Mouse (Mus musculus) limb, embryonic 12.5 days (tissue): ENCODE results near the gene Prn. TPM values are rescaled to one million over a fixed set of nuclear protein-coding genes. Genes with fewer than 3 reads are reported as not detected.
A peak's percentile ranks its signal among the peaks of the same experiment; 100 is the strongest.

ENCODE experiments used
- ATAC-seq: fragments of 200-750 bp; cut with Nextera tagmentation; 2 replicates; pipeline ENCODE4 v1.8.0; 2017; ENCODE audit warnings: low read depth, moderate TSS enrichment; ENCODE audit not compliant: insufficient number of reproducible peaks, insufficient read depth, low FRiP score, low TSS enrichment
- H3K27ac ChIP-seq: fragments of 300-500 bp; sonication (generic); 2 replicates; pipeline ENCODE4 v1.5.1; 2016; ENCODE audit warnings: mild to moderate bottlenecking, moderate library complexity
- H3K27me3 ChIP-seq: fragments of 300-500 bp; sonication (generic); 2 replicates; pipeline ENCODE4 v1.6.1; 2016; ENCODE audit warnings: mild to moderate bottlenecking, moderate library complexity
- H3K36me3 ChIP-seq: fragments of 300-500 bp; sonication (generic); 2 replicates; pipeline ENCODE4 v1.6.1; 2016; ENCODE audit warnings: mild to moderate bottlenecking, moderate library complexity
- H3K4me1 ChIP-seq: fragments of 300-500 bp; sonication (generic); replicated peaks from 2 replicates; pipeline ENCODE4 v1.6.1; 2016
- H3K4me2 ChIP-seq: fragments of 300-500 bp; sonication (generic); 2 replicates; pipeline ENCODE4 v1.6.1; 2016; ENCODE audit warnings: mild to moderate bottlenecking, moderate library complexity
- H3K4me3 ChIP-seq: fragments of 300-500 bp; sonication (generic); replicated peaks from 2 replicates; pipeline ENCODE4 v1.5.1; 2016; ENCODE audit warnings: mild to moderate bottlenecking
- H3K9ac ChIP-seq: fragments of 300-500 bp; sonication (generic); replicated peaks from 2 replicates; pipeline ENCODE4 v1.6.1; 2016; ENCODE audit warnings: mild to moderate bottlenecking, moderate library complexity
- H3K9me3 ChIP-seq: fragments of 300-500 bp; sonication (generic); 2 replicates; pipeline ENCODE4 v1.6.1; 2016; ENCODE audit warnings: mild to moderate bottlenecking, moderate library complexity
- WGBS: fragments of 180-500 bp; shearing (Covaris S2); methylation state at CpG from one replicate; pipeline ENCODE4 v1.1.7; 2016; 5-methylcytosine and 5-hydroxymethylcytosine counted together
- polyA plus RNA-seq: library from polyadenylated mRNA; unstranded; fragments of >200 nt; fragmentation: Nextera tagmentation; extraction: Ambion mirVana; gene quantifications from 2 replicates; pipeline ENCODE4 v1.2.1, GENCODE M21; 2016

Prn gene
- polyA plus RNA-seq, 1 experiment from 2014 or later = not detected

GRCm38 (mm10) chr2:131906846-131907245, 2.9 kb upstream of the Prn start:
- 79% methylated on average over 1 of the region's 1 CpGs for WGBS

GRCm38 (mm10) chr2:131907311-131907710, 2.4 kb upstream of the Prn start:
- Histone ChIP-seq H3K4me3 (no peak overlapping the region), H3K27ac (no peak overlapping the region), H3K27me3 (0 out of 2 replicates have a peak, but pooled peaks cover 8% of the 10 kb centered on the region), H3K9me3 (no peaks in the 10 kb centered on the region), H3K9ac (no peak overlapping the region), H3K36me3 (no peaks in the 10 kb centered on the region), H3K4me2 (no peak overlapping the region), H3K4me1 (peaks cover 21% of the 10 kb centered on the region)
- no peak for ATAC-seq
- WGBS = 77% methylated on average over 5 of the region's 5 CpGs

More at GRCm38 (mm10) chr2:131906846-131907245, 2.9 kb upstream of the Prn start:
- no peak overlapping the region for H3K27ac ChIP-seq
- H3K4me3 ChIP-seq = no peak overlapping the region
- no peak overlapping the region for H3K9ac ChIP-seq
- H3K9me3 ChIP-seq = no peaks in the 10 kb centered on the region
- H3K4me2 ChIP-seq = no peak overlapping the region
- H3K27me3 ChIP-seq = 0 out of 2 replicates have a peak, but pooled peaks cover 8% of the 10 kb centered on the region
- ATAC-seq = no peak
- peaks cover 19% of the 10 kb centered on the region for H3K4me1 ChIP-seq
- no peaks in the 10 kb centered on the region for H3K36me3 ChIP-seq

DNA sequence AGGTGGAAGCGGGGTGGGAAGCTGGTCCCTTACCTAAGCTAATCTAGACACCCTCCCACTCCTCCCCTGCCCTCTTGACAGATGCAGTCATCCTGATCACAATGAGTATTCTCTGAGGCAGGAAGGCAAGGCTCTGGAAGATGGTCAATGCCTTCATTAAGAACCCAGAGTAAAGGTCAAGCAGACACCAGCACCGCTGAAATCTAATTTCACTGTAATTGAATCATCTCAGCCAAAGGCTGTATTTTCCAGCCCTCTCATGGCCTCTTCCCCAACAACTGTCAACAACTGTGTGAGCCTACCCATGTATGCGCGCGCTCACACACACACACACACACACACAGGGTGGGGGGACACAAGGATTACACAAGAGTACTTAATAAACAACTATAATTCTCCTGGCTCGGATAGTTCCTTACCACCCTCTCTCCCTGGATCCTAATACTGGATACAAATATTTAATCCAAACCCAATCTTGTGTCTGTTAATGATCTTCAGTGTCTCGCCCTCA, 1.4 kb upstream of the Prn start:
- 84% methylated on average over 7 of the region's 7 CpGs for WGBS
- Histone ChIP-seq H3K27me3 (0 out of 2 replicates have a peak, but pooled peaks cover 8% of the 10 kb centered on the region), H3K4me2 (no peak overlapping the region), H3K27ac (no peak overlapping the region), H3K9ac (no peak overlapping the region), H3K4me3 (no peak overlapping the region), H3K4me1 (peaks cover 21% of the 10 kb centered on the region), H3K36me3 (no peaks in the 10 kb centered on the region), H3K9me3 (no peaks in the 10 kb centered on the region)
- ATAC-seq = no peak

GRCm38 (mm10) chr2:131908906-131909305, 851 bp upstream of the Prn start:
- Histone ChIP-seq H3K27ac (no peak overlapping the region), H3K4me3 (0 out of 2 replicates have a peak overlapping the region, but pooled peaks have one; percentile 70), H3K4me2 (peak overlapping the region; percentile 76), H3K9me3 (no peaks in the 10 kb centered on the region), H3K36me3 (peaks cover 5% of the 10 kb centered on the region; the same call in 1 of the 2 replicates), H3K27me3 (0 out of 2 replicates have a peak, but pooled peaks cover 8% of the 10 kb centered on the region), H3K4me1 (peaks cover 21% of the 10 kb centered on the region), H3K9ac (no peak overlapping the region)
- 78% methylated on average over 1 of the region's 1 CpGs for WGBS
- ATAC-seq = no peak

DNA sequence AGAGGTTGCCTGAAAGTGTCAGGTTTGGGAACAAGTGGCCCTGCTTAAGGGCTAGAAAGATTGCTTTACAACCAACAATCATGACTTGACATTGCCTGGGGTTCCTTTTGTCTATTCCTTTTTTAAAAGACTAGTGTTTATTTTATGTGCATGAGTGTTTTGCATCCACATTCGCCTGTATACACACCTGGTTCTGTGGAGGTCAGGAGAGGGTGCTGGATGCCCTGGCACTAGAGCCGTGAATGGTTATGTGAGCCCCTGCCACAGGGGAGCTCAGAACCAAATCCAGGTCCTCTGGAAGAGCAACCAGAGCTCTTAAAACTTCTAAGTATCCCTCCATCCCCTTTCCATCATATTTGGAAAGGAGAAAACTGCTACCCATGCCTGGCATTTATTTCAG, 1.1 kb downstream of the Prn start:
- 22% methylated on average over 2 of the region's 2 CpGs for WGBS
- H3K9me3 ChIP-seq = no peaks in the 10 kb centered on the region
- H3K4me2 ChIP-seq = peak overlapping the region; percentile 76
- H3K27me3 ChIP-seq = 0 out of 2 replicates have a peak, but pooled peaks cover 8% of the 10 kb centered on the region
- H3K4me3 ChIP-seq = peak overlapping the region; percentile 70; the same call in 1 of the 2 replicates
- H3K27ac ChIP-seq = no peak overlapping the region
- ATAC-seq = no peak
- H3K36me3 ChIP-seq = peaks cover 5% of the 10 kb centered on the region; the same call in 1 of the 2 replicates
- peaks cover 21% of the 10 kb centered on the region for H3K4me1 ChIP-seq
- no peak overlapping the region for H3K9ac ChIP-seq

DNA sequence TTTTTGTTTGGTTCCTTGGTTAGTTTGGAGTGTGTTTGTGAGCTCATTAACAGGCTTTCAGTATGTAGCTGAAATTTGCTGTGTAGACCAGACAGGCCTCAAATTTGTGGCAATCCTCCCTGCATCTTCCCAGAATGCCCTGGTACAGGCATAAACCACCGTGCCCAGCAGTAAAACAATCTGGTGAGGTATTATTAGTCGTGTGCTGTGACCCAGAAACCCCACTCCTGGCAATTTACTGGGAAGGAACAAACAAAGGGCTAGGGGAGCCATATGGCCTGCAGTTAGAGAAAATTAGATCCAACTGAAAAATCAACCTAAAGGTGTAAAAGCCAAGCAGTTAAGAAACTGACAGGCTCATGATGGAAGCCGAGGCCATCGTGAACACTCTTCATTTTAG, 1.6 kb downstream of the Prn start:
- Histone ChIP-seq H3K4me1 (peaks cover 21% of the 10 kb centered on the region), H3K4me2 (peak overlapping the region; percentile 76), H3K27me3 (0 out of 2 replicates have a peak, but pooled peaks cover 8% of the 10 kb centered on the region), H3K27ac (peak overlapping the region; percentile 31; the same call in 1 of the 2 replicates), H3K4me3 (no peak overlapping the region), H3K9me3 (no peaks in the 10 kb centered on the region), H3K9ac (no peak overlapping the region; the same call in 1 of the 2 replicates), H3K36me3 (peaks cover 5% of the 10 kb centered on the region; the same call in 1 of the 2 replicates)
- WGBS = 8% methylated on average over 4 of the region's 4 CpGs
- ATAC-seq = no peak

DNA sequence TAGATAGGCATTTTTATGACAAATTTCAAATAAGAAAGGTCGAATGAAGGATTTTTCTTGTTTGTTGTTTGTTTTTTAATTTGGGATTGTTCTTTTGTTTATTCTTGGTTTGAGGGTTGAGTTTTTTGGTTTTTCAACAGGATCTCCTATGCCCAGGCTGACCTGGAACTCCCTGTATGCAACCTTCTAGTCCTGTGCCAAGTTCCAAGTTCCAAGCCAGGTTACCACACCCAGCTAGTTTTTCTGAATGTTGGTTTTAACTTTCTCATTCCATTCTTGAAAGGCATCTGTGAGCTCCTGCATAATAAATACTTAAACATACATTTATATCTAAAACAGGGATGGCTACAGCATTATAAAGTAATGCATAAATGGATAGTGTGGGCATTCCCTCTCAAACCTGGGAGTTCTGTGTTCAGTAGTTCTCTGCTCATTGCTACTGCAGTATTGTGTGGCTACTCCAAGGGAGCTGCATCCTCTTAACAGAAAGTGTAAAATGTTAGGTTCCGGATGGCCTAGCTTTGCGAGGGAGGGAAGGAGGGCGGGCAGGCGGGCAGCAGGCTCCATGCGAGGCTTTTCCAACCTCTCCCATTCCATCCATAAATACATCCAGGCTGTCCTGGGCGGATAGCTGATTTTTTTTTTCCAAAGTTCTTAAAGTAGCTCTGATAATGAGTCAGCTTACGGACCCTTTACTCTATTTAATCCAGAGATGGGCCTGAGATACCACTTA, 2.9 kb downstream of the Prn start:
- Histone ChIP-seq H3K4me2 (no peak overlapping the region), H3K27ac (no peak overlapping the region), H3K36me3 (peaks cover 5% of the 10 kb centered on the region; the same call in 1 of the 2 replicates), H3K9ac (no peak overlapping the region), H3K27me3 (0 out of 2 replicates have a peak, but pooled peaks cover 8% of the 10 kb centered on the region), H3K4me1 (peaks cover 21% of the 10 kb centered on the region), H3K9me3 (no peaks in the 10 kb centered on the region), H3K4me3 (no peak overlapping the region)
- no peak for ATAC-seq
- 75% methylated on average over 8 of the region's 8 CpGs for WGBS

DNA sequence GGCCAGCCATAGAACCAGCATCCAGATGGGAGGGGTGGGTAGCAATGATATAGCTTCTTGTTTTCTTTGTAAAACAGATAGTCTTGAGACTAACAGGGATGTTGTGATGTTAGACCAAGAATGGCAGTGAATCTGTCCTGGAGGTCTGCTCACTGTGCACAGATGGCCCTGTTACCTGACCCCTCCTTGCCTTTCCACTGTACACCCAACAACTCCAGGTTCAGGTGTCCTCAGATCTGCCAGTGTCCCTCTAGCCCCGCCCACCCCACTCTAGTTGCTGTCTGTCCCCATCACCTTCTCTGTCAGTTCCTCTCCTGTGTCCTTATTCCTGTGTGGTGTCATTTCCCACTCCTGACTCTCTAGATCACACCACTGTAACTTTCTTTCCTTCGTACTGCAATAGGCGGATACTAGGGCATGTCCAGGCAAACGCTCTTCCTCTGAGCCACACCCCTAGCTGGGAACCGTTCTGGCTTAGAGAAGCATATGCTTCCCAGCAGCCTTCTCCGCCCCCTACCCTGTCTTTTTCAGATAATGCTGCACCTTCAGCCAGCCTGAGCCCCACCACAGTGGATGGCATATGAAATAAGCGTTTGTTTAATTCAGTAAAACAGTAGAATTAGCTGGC, 22.6 kb downstream of the Prn start:
- no peak for ATAC-seq
- 76% methylated on average over 7 of the region's 7 CpGs for WGBS
- 0 out of 2 replicates have a peak overlapping the region, but pooled peaks have one; percentile 0 for H3K27ac ChIP-seq
- H3K36me3 ChIP-seq = peaks cover 12% of the 10 kb centered on the region; the same call in 1 of the 2 replicates
- H3K9me3 ChIP-seq = no peaks in the 10 kb centered on the region
- no peak overlapping the region for H3K9ac ChIP-seq
- H3K4me3 ChIP-seq = no peak overlapping the region
- H3K4me2 ChIP-seq = no peak overlapping the region
- peaks cover 9% of the 10 kb centered on the region; the same call in 1 of the 2 replicates for H3K4me1 ChIP-seq
- no peaks in the 10 kb centered on the region for H3K27me3 ChIP-seq

DNA sequence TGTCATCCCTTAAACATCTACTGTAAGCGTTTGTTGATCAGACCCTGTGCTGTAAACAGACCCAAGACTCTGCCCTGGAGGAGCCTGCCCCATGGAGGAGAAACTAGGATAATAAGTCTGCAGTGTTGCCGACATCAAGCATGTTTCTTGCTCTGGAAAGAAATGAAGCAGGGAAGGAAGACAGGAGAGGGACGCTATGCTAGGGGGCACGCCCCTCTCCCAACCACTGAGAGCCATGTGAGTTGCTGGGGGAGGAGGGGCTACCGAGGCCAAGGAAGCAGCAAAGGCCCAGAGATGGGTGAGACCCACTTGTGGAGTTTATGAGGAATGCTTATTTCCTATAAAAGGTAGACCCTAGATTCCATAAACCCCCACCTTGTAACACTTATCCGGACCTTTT, 23.3 kb downstream of the Prn start:
- Histone ChIP-seq H3K27ac (0 out of 2 replicates have a peak overlapping the region, but pooled peaks have one; percentile 0), H3K4me1 (peaks cover 9% of the 10 kb centered on the region; the same call in 1 of the 2 replicates), H3K4me3 (no peak overlapping the region), H3K36me3 (peaks cover 14% of the 10 kb centered on the region; the same call in 1 of the 2 replicates), H3K4me2 (no peak overlapping the region), H3K9me3 (no peaks in the 10 kb centered on the region), H3K9ac (no peak overlapping the region), H3K27me3 (no peaks in the 10 kb centered on the region)
- no peak for ATAC-seq
- WGBS = 33% methylated on average over 6 of the region's 6 CpGs

DNA sequence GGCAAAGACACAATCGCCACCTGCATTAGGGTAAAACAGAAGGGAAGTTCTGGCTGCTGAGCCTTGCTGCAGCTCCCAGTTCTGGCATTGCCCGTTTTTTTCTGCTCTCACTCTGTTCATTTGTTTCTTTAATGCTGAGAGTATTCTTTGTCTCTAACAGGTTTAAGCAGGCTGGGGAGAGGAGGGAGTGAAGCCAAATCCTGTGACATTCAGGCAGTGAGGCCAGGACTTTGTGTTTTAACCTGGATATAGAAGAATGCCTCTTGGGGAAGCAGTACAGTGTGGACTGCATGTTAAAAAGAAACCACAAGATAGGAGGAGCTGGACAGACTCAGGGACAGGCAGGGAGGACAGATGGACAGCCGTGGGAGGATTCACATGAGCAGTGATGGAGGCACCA, 23.8 kb downstream of the Prn start:
- Histone ChIP-seq H3K36me3 (peaks cover 14% of the 10 kb centered on the region; the same call in 1 of the 2 replicates), H3K4me3 (no peak overlapping the region), H3K9ac (no peak overlapping the region), H3K27me3 (no peaks in the 10 kb centered on the region), H3K4me1 (peaks cover 9% of the 10 kb centered on the region; the same call in 1 of the 2 replicates), H3K4me2 (no peak overlapping the region), H3K9me3 (no peaks in the 10 kb centered on the region), H3K27ac (no peak overlapping the region)
- no peak for ATAC-seq
- 72% methylated on average over 3 of the region's 3 CpGs for WGBS

DNA sequence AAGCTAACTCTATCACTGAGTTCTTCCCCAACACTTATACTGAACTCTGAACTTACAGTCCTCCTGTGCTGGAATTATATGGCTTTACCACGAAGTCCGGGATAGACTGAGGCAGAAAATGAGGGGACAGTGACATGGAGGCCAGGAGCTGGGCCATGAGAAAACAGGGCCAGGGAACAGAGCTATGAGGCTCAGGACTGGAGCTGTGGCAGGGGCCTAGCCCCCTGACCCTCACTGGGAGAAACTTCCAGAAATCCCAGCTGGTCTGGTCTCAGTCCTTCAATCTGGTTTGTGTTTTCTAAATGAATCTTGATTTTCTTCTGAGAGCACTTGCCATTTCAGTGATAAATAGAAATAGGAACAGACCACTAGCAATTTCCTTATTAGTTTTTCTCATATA, 24.5 kb downstream of the Prn start:
- WGBS = 86% methylated on average over 2 of the region's 2 CpGs
- Histone ChIP-seq H3K27ac (no peak overlapping the region), H3K4me3 (no peak overlapping the region), H3K4me1 (peaks cover 9% of the 10 kb centered on the region; the same call in 1 of the 2 replicates), H3K27me3 (no peaks in the 10 kb centered on the region), H3K4me2 (no peak overlapping the region), H3K36me3 (peaks cover 14% of the 10 kb centered on the region; the same call in 1 of the 2 replicates), H3K9me3 (no peaks in the 10 kb centered on the region), H3K9ac (no peak overlapping the region)
- no peak for ATAC-seq
